Mouse (Mus musculus): ENCODE data around the gene Myrfl. TPM values are rescaled to one million over a fixed set of nuclear protein-coding genes. Genes with fewer than 3 reads are reported as not detected.

Myrfl gene
- polyA plus RNA-seq, 1 experiment: not detected

DNA sequence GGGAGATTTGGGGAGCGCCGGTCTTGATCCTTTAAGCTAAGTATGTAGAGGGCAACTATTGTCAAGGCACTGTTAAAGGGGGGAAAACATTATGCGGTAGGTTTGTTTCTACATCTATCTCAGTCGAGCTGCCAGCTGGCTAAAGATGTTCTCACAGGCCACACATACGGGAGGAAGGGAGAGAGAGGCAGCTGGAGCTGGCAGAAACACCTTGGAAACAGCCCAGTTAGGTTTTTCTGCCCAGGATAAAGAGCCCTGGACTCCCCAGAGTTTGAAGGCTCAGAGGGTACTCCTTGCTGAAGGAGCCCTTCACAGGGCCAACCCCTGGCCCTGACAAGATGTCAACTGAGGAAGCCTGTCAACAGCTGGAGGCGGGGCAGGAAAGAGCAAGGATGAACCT is 100.7 kb downstream of the Myrfl start:
- H3K27ac ChIP-seq (ENCODE audit: insufficient read depth, low read depth, low read length): no peak overlapping the region
- no peaks in the 10 kb centered on the region for H3K4me1 ChIP-seq (ENCODE audit: control insufficient read depth, insufficient read depth, low read length)
- TF ChIP-seq CTCF (IDR thresholded peaks at IDR 0.05; ENCODE audit: low read depth, low read length): no peak
- TF ChIP-seq POLR2A (IDR thresholded peaks at IDR 0.05; ENCODE audit: borderline replicate concordance, low read depth, low read length): no peak
- no peak overlapping the region for H3K4me3 ChIP-seq (ENCODE audit: insufficient read depth, low read length)

DNA sequence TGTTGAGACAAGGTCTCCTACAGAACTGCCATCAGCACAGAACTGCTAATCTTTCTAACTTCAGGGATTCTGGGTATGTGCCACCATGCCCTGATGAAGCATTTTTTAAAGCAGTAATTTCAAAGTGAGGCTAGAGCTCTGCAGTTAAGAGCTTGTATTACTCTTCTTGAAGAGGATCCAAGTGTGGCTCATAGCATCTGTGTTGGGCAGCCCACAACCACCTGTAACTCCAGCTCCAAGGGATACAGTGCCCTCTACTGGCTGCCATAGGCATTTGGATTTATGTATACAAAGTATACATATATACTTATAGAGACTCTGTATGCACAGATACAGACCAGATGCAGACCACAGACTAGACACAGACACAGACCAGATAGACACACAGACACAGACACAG is 107.6 kb downstream of the Myrfl start:
- no peak overlapping the region for H3K27ac ChIP-seq (ENCODE audit: insufficient read depth, low read depth, low read length)
- H3K4me3 ChIP-seq (ENCODE audit: insufficient read depth, low read length): no peak overlapping the region
- no peaks in the 10 kb centered on the region for H3K4me1 ChIP-seq (ENCODE audit: control insufficient read depth, insufficient read depth, low read length)
- TF ChIP-seq POLR2A (IDR thresholded peaks at IDR 0.05; ENCODE audit: borderline replicate concordance, low read depth, low read length): no peak
- TF ChIP-seq CTCF (IDR thresholded peaks at IDR 0.05; ENCODE audit: low read depth, low read length): peak; percentile 20; the same call in 1 of the 2 replicates

DNA sequence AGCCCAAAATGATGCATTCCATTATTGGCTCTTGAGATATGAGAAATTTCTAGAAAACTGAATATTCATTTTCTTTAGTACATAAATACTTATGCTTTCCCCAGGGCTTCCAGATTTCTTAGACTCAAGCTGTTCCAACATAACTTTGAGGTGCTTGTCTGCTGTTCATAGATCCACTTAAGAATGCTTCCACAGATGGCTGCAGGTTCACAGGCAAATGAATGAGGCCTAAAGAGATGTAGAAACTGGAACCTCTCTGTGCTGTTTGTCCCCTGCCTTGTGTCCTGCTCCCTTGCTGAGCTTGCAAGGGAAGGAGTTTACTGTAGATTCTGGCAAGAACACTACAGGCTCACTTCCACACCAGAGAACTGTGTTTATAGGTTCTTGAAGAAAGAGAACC is 108.3 kb downstream of the Myrfl start:
- TF ChIP-seq POLR2A (IDR thresholded peaks at IDR 0.05; ENCODE audit: borderline replicate concordance, low read depth, low read length) (no peak), CTCF (IDR thresholded peaks at IDR 0.05; ENCODE audit: low read depth, low read length) (no peak)
- no peaks in the 10 kb centered on the region for H3K4me1 ChIP-seq (ENCODE audit: control insufficient read depth, insufficient read depth, low read length)
- H3K4me3 ChIP-seq (ENCODE audit: insufficient read depth, low read length): no peak overlapping the region
- no peak overlapping the region for H3K27ac ChIP-seq (ENCODE audit: insufficient read depth, low read depth, low read length)

DNA sequence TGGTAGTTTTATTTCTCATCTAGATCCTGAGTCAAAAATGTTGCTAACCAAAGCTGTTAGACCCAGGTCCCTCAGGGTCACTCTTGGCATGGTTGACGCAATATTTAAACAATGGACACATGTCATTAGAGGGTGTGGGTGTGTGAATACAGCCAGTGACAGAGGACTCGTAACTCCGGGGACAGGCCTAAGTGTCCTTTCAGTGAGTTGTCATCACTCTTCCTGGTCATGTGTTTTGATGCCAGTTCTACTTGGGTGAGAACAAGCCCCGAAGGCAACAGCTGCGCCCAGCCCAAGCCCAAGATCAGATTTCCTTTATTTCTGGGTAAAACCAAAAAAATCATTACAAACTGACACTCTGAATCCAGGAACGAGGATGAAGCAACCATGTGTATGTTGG is 112.6 kb downstream of the Myrfl start:
- no peaks in the 10 kb centered on the region for H3K4me1 ChIP-seq (ENCODE audit: control insufficient read depth, insufficient read depth, low read length)
- no peak overlapping the region for H3K27ac ChIP-seq (ENCODE audit: insufficient read depth, low read depth, low read length)
- TF ChIP-seq POLR2A (IDR thresholded peaks at IDR 0.05; ENCODE audit: borderline replicate concordance, low read depth, low read length): no peak
- TF ChIP-seq CTCF (IDR thresholded peaks at IDR 0.05; ENCODE audit: low read depth, low read length): no peak
- H3K4me3 ChIP-seq (ENCODE audit: insufficient read depth, low read length): no peak overlapping the region

DNA sequence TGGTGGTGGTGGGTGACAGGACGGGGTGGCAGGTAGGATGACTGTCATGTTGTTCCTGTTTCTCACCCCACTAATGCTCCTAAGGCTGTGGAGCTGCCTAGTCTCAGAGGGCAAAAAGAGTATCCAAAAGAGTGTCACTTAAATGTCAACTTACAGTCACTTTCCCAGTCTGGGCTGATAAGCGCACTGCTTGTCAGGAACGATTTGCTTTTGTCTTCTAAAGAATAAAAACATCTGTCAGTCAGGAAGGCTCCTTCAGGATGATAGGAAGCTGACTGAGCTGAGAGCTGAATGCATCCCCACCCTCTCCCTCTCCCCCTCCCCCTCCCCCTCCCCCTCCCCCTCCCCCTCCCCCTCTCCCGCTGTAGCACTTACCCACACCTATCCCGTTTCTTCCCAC is 113.7 kb downstream of the Myrfl start:
- Histone ChIP-seq H3K27ac (ENCODE audit: insufficient read depth, low read depth, low read length) (no peak overlapping the region), H3K4me3 (ENCODE audit: insufficient read depth, low read length) (no peak overlapping the region), H3K4me1 (ENCODE audit: control insufficient read depth, insufficient read depth, low read length) (no peaks in the 10 kb centered on the region)
- TF ChIP-seq POLR2A (IDR thresholded peaks at IDR 0.05; ENCODE audit: borderline replicate concordance, low read depth, low read length) (no peak), CTCF (IDR thresholded peaks at IDR 0.05; ENCODE audit: low read depth, low read length) (no peak)

DNA sequence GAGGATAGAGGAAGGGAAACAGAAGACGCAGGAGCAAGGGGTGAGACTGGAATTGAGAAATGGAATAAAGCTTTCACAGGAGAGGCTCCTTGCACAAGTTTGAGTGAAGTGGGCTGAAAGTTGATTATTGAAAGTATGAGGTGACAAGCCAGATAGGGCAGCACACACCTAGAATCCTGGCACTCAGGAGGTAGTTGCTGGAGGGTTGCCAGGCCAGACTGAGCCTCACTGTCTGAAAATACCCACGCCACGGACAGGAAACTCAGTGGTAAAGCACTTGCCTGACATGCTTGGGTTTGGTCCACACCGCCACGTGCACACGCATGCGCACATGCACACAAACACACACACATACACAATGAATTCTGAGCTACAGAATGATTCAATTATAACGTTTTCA is 118.8 kb downstream of the Myrfl start:
- Histone ChIP-seq H3K4me3 (ENCODE audit: insufficient read depth, low read length) (no peak overlapping the region), H3K27ac (ENCODE audit: insufficient read depth, low read depth, low read length) (no peak overlapping the region), H3K4me1 (ENCODE audit: control insufficient read depth, insufficient read depth, low read length) (no peaks in the 10 kb centered on the region)
- no peak for TF ChIP-seq CTCF (IDR thresholded peaks at IDR 0.05; ENCODE audit: low read depth, low read length)
- TF ChIP-seq POLR2A (IDR thresholded peaks at IDR 0.05; ENCODE audit: borderline replicate concordance, low read depth, low read length): no peak

DNA sequence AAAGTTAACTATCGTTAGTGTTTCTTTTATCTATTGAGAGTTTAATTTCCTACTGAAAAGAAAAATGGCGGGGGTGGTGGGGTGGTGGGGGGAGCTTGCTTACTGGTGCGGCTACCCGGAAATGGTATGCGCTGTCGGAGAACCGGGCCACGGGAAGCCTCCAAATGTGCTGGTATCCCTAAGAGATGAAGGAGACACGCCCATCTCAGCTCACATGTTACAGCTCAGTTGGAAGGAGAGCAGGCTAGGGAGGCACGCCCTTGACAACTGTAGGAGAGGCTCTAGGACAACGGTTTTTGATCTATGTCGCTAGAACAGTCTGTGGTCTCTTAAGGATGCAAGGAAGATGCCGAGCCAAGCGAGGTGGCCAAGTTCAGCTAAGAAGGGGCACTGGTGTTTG is 119.9 kb downstream of the Myrfl start:
- Histone ChIP-seq H3K4me3 (ENCODE audit: insufficient read depth, low read length) (no peak overlapping the region), H3K27ac (ENCODE audit: insufficient read depth, low read depth, low read length) (no peak overlapping the region), H3K4me1 (ENCODE audit: control insufficient read depth, insufficient read depth, low read length) (no peaks in the 10 kb centered on the region)
- TF ChIP-seq CTCF (IDR thresholded peaks at IDR 0.05; ENCODE audit: low read depth, low read length): no peak
- no peak for TF ChIP-seq POLR2A (IDR thresholded peaks at IDR 0.05; ENCODE audit: borderline replicate concordance, low read depth, low read length)

DNA sequence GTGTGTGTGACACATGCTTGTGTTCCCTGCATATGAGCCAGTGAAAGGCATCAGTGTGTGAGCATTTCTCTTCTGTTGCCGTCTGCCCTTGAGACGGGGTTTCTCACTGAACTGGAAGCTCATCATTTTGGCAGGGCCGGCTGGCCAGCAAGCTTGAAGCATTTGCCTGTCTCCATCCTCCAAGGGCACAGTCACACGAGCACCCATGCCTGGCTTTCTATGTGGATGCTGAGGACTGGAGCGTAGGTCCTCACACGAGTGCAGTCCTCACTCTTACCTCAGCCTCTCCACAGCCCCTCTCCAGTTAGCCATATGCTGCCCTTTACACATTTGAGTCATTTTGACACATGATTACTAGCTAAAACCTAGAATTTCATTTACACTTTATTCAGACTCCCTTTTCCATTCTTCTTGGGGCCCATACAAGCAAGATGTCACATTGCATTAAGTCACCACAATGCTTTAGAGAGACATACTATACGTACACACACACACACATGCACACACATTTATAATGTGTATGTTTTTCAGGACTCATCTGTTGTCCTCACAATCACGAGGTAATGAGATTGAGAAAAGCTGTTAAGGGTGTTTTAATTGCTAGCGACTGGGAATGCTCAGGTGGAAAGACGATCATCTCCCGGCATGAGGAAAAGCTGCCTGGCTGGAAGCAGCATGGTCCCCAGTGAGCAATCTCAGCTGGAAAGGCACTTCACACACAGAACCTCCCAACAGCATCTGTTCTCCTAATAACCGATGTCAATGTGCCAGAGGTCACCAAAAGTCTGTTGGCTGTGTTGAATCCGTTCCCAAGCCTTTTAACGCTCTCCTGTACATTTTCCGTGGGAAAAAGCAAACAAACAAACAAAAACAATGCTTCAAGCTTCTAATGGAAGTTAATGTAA is 122.6 kb downstream of the Myrfl start:
- H3K27ac ChIP-seq (ENCODE audit: insufficient read depth, low read depth, low read length): no peak overlapping the region
- no peak for TF ChIP-seq CTCF (IDR thresholded peaks at IDR 0.05; ENCODE audit: low read depth, low read length)
- no peak for TF ChIP-seq POLR2A (IDR thresholded peaks at IDR 0.05; ENCODE audit: borderline replicate concordance, low read depth, low read length)
- no peaks in the 10 kb centered on the region for H3K4me1 ChIP-seq (ENCODE audit: control insufficient read depth, insufficient read depth, low read length)
- no peak overlapping the region for H3K4me3 ChIP-seq (ENCODE audit: insufficient read depth, low read length)

DNA sequence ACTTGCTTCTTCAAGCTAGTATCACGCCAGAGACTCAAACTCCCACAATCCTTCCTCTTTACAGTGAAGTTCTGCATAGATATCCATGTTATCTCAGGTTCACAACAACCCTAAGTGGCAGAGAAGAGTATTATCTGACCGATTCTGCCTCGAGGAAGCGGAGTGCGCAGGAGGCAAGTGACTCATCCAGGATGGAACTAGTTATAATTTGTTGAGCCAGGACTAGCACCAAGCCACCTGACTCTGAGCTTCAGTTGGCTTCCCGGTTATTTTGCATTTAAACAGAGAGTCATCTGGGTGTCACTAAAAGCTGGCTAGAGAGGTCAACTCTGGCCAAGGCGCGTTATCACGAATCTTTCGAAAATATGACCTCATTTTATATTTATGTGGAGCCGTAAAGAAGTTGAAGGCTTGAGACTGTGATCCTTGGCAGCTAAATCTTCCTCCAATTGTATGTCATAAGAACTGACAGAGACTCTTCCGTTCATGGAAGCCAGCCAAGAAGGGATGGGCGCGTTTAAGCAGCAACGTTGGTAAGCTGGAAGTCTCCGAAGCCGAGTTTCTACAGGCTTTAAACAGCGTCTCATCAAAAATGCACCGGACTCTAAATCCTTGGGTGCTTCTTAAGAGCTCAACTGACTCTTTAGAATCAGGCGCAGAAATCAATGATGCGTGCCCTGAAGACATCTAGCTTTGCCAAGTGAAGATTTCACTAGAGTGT is 125.3 kb downstream of the Myrfl start:
- Histone ChIP-seq H3K27ac (ENCODE audit: insufficient read depth, low read depth, low read length) (no peak overlapping the region), H3K4me1 (ENCODE audit: control insufficient read depth, insufficient read depth, low read length) (no peaks in the 10 kb centered on the region), H3K4me3 (ENCODE audit: insufficient read depth, low read length) (no peak overlapping the region)
- no peak for TF ChIP-seq CTCF (IDR thresholded peaks at IDR 0.05; ENCODE audit: low read depth, low read length)
- no peak for TF ChIP-seq POLR2A (IDR thresholded peaks at IDR 0.05; ENCODE audit: borderline replicate concordance, low read depth, low read length)

DNA sequence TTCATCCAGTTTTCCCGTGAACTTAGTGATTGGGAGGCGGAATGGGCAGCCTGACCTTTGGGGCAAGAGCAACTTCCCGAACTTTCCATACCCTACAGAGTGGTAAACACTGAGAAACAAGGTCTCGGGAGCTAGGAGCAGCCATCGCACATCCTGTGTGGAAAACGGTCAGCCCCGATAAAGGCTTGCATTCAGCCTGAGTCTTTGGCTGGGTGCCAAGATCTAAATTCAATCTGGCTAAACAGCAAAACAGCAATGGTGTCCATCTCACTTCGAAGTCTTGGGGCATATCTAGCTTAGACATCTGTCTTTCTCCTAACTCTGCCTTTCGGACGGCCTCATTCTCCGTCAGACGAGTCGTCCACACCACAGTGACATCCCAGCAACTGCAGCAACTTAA is 128.1 kb downstream of the Myrfl start:
- TF ChIP-seq POLR2A (IDR thresholded peaks at IDR 0.05; ENCODE audit: borderline replicate concordance, low read depth, low read length) (no peak), CTCF (IDR thresholded peaks at IDR 0.05; ENCODE audit: low read depth, low read length) (no peak)
- Histone ChIP-seq H3K4me3 (ENCODE audit: insufficient read depth, low read length) (no peak overlapping the region), H3K4me1 (ENCODE audit: control insufficient read depth, insufficient read depth, low read length) (no peaks in the 10 kb centered on the region), H3K27ac (ENCODE audit: insufficient read depth, low read depth, low read length) (no peak overlapping the region)

Measured in bone marrow macrophage, adult 2 months (primary cell).